Mouse (Mus musculus) c-Kit-positive CD71-positive TER-119-positive erythroid progenitor cells, embryonic 14.5 days (primary cell): ENCODE measurements around the gene Dapk3.

Source experiments
- DNase-seq: peaks from one replicate; pipeline ENCODE4 v3.0.0-alpha.2; 2013; ENCODE audit warnings: low spot score

Dapk3 gene

DNA sequence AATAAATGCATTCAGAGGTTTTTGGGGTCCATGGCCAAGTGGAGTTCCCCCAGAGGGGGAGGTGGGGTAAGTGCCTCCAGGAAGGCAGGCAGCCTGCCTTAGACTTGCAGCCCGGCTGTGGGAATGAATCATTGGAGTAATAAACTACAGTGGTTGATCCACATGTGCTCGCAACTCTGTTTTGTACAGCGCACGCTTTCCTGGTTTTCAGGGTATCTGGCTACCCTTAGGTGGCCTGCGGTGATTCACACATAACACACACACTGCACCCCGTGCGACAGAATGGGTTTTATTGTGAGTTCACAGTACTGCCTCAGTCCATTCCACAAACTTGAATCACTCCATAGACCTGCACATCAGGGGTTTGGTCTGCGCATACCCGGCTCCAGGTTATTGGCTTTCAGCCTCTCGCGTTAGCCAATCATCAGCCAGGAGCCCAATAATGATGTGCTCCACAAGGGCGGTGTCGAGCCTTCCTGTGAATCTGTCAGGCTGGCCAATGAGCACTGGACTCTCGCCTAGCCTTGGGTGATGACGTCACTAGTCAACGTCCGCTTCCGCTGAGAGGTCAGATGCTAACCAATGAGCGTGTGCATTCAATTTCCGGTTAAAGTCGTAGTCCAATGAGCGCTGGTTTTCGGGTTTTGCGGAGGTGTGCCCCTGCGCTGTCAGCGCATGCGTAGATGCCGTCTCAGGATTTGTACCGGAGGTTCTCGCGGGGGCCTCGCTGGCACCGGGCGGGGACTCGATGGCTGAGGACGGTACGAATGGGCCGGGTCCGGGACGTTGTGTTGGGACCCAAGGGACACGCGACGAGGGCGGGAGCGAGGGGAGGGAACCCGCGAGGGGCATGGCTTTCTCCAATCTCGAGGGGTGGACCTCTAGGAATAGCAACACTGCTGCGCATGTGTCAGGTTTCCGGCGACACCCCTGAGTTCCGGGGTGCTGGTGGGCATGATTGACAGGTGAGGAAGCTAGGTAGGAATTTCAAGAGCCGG is at the start of gene Dapk3:
Gene Dapk3, plus strand, starts transcription at position 670 of the 998 bp plus-strand sequence.
- peak; percentile 99 for DNase-seq

DNA sequence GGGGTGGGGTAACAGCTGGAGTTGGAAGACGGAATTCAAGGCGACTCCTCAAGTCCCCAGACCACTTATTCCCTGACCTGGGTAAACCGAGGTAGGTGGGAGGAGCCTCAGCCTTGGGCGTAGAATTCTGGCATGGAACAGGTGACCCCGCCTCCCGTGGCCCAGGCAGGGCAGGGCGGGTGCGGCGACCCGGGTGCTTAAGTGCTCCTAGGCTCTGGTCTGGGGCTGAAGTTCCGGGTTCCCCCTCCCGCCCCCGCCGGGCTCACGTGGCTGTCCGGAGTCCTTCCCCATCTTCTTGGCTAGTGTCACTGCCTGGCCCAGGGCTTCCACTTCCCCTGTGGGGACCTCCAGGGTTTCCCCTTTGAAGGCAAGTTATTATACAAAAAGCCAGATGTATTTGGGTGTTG is 48.6 kb upstream of the Dapk3 start:
- DNase-seq: peak; percentile 73

DNA sequence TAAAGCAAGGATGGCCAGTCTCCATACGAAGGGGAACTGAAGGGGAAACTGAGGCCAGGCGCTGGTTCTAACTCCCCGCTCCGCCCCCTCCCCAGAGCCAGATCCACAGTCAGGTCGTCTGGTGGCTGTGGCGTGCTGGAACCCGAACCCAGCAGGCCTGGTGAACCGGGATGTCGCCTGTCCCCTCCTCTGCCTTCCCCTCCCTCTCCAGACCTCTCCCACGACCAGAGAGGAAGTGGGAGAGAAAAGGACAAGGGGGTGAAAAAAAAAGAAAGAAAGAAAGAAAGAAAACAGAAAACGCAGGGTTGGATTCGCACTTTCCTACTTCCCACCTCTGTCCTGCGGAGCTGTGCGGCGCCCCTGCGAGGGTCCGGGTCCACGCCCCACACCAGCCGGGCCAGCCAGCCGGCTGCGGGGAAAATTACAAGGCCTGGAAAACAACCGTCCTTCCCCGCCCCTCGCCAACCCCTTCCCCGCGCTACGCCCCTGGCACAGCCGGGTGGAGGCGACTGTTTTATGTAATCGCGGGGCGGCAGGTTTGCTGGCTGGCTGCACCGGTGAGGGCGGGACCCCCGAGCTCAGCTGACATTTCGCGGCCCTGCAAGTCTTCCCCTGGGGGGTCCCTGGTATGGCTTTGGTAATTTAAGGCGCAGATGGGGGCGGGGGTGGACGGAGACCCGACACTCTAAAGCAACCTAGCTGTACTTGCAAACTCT is 47.7 kb upstream of the Dapk3 start, which contains the start of gene Zbtb7a:
Gene Zbtb7a, plus strand, starts transcription at position 255 of the 716 bp plus-strand sequence.
- peak; percentile 62 for DNase-seq

DNA sequence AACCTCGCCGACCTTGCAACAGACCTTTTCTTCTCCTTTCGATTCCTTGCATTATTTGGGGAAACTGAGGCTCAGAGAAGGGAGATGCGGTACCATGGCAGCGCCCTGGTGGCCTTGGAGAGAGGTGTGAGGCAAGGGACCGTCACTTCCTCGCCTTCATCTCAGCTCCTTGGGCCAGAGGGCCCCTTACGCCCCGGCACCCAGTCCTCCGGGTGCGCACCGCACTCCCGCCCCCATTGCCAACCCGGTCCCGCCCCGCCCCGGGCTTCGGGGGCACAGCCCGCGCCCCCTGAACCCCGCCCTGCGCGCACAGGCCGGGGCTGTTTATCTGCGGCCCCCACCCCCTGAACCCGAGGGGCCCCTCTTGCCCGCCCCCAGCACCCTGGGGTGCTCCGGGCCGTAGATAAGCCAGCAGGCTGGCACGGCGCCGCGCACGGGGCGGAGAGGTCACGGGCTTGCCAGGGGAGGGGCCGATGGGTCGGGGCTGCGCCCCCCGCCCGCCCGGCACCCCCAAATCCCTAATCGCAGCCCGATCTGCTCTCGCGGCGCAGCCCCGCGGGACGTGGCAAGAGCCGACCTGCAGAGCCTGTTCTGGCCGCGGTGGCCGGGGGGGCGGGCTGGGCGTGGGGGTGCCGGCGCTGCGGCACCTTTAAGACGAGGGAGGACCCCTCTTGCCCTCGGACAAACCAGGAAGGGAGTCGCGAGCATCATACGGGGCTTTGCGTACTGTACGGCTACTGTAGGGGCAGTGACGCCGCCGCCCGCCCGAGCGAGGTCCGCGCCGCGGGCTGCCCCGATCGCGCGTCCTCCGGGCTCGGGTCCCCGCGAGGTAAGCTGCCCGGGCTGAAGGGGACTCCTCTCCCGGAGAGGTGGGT is 46.7 kb upstream of the Dapk3 start:
- DNase-seq: peak; percentile 85

DNA sequence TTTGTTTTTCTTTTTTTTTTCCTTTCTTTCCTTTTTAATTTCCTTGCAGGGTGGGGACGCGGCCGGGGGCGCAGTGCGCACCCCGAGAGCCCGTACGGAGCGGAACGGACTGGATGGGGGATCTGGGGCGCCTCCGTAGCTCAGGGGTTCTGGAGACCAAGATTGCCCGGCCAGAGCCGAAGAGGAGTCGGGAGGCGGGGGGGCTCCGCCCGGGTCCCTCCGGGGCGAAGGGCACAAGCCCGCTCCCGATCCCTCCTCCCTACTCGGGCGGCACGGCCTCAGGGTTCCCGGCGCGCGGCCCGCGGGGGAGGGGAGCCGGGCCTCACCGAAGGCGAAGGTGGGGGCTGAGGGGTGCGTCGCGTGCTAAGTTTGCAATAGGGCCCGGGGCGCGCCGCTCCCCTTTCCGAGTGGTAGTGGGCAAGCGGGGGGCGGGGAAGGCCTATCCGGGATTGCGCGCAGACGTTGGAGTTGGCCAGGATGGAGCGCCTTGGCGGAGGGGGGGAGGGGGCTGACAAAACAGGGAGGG is 46.0 kb upstream of the Dapk3 start:
- peak; percentile 72 for DNase-seq

DNA sequence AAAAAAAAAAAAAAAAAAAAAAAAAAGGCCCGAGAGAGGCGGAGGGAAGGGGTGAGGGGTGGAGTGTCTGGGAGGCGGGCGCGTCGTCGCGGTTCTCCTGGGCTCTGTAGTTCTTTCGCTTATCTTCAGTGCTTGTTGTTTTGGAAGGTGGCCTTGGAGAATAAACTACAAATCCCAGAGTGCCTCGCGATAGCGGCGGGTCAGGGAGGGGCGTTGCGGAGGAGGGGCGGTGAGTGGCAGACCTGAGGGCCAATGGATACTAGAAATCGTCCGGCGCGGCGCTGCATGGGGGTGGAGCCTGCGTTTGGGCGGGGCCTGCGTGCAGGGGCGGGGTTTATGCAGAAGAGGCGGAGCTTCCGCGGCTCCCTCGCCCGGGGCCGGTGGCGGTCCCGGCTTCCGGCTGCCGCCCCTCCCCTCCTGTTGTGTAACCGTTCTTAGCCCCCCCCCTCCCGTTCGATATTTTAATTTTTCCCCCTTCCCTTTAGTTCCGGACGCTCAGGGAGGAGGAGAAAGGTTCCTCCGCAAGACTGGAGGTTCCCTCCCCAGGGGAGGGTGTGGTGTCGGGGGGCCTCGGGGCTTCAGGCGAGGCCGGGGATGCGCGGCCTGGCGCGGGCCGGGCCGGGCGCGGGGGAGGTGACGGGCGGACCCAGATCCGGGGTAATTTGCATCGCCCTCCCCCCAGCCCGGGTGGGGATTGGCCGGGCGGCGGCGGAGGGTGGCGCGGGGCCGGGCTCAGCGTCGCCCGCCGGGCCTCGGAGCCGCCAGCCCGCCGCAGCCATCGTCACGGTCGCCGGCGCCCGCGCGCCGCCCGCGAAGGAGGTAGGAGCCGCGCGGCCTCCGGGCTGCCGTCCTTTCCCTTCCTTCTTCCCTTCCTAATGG is 45.3 kb upstream of the Dapk3 start:
- peak; percentile 99 for DNase-seq

DNA sequence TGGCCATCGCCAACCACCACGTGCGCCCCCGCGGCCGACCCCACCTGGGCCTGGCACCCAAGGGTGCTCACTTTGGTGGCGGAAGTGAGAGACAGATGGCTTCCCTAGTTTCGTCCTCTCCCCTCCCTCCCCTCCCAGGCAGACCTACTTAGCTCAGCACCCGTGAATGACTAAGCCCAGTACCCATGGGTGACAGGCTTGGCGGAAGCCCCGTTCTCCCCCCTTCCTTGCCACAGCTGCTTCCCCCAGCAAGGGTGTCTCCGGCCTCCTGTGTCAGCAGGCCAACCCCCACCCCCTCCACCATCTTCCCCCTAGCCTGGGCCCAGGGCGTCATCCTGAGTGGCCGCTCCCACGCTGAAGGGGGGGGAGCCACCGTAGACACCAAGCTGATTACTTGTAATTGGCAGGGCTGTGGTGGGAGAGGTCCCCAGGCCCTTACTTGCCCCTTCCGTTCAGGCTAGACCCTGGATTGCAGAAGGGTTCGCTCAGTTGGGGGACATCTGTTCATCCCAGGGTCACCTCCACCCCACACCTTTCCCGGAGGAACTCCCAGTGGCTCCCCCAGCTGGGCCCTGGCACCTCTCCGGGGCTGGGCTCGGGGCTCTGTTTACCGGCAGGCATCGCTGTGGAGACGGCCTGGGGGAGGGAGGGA is 44.5 kb upstream of the Dapk3 start:
- DNase-seq: no peak

DNA sequence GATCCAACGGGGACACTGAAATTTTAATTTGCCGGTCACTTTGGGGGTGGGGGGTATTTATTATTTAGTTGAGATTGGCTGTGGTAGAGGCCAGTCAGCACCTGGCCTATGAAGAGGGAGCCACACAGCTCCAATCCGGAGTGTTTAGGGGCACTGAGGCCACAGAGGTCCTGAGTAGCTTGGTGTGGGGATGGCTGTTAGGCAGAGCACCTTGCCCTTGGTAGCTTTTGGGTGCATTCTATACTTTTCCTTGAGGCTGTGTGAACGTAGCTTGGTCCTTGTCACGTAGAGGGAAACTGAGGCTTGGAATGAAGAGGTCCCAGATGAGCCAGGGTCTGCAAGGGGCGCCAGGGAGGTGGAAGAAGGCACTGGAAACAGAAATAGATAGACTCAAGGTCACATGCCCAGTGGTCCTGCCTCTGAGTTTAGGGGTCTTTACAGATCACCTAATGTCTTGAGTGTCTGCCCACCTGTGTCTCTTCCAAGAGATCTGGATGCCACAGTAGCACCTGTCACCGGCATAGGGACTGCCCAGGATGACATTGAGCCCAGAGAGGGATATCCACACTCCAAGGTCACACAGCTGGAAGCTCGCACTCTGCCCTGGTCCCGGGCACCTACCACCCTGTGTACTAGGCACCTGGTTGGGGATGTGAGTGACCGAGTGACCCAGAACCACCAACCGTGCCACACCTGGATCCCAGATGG is 43.8 kb upstream of the Dapk3 start:
- no peak for DNase-seq

DNA sequence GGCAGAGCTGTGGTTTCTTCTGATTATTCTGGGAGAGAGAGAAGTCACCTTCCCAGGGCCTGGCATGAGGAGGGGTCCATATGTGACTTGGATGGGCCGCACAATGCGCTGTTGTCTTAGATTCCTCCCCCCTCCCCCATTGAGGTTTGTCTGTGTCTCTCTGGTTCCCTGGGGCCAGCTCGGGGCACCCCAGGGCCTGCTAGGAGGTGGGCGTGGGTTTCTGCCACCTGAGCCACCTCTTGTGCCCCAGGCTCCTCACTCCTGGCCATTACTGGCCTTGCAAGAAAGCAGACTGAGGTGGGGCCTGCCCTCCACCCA is 43.3 kb upstream of the Dapk3 start:
- DNase-seq: no peak

DNA sequence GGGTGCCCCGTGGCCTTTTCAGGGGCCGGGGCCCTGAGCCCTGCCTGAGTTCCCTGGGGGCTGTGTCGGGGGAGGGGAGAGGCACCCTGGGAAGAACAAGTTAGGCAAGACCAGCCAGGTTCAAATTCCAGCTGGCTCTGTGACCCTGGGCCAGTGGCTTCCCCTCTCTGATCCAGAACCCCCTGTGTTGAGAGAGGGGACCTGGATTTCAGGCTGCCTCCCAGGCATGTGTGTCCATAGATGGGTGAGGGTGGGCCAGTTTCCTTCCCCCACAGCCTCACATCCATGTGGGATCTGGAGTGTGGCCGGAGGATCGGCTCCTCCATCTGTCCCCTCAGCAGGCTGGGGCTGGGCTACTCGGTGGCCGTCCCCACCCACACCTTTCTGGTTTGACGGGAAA is 42.8 kb upstream of the Dapk3 start:
- no peak for DNase-seq

DNA sequence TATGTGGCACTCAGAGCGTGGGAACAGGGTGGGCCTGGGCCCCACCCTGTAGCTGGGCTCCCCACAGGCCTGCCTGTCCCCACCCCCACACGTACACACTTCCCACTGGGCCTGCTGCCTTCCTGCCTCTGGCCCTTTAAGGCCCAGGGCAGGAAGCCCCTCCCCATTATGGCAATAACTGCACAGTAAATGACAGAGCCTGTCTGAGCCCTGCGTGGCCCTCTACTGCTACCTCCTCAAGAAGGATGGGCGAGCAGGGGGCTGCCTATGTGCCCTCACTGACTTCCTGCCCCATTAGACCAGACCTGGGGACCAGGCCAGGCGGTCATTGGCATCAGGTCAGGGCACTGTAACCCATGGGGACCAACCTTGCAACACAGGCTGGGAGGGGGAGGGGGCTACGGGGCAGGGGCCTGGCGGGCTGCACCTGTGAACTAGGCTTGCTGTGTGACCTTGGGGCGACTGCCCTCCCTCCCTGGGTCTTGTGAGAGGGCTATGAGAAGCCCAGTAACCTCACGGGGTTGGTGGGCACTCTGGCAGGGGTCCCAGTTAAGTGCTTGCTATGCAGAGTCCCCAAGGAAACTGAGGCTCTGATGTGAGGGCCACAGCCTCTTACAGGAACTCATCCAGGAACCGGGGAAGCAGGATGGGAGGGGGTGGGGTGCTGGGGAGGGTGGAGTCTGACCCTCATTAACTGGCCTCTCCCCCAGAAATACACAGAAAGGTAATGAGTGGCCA is 41.9 kb upstream of the Dapk3 start:
- DNase-seq: no peak

DNA sequence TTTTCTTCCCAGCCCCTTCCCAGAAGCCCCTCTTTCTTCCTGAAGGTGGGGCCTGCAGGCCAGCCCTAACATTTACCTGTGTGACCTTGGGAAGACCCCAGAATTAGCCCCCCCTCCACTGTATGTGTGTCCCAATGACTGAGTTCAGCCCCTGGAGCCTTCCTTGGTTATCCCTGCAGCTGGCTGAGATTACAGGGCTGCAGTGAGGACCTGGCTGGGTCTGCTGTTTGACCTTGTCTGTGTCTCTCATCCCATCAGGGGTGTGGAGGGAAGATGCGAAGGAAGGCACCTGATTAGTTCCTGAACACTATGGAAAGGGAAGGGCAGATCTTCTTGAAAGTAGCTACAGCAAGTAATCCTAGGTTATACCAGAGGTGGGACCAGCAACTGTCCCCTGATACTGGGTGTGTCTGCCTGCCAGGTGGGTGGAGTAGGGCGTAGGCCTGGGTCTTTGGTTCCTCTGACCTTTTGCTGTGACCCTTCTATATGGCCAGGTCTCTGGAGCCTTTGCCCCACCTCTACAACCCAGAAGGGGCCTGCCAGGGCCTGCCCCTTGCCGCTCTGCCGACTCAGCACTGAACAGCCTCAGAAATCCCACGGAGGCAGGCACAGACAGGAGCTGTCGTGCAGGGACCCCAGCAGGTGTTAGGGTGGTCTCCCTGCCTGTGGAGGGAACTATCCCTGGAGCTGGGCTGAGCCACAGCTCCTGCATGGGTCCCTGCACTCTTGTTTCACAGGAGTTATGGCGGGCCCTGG is 41.2 kb upstream of the Dapk3 start:
- no peak for DNase-seq

DNA sequence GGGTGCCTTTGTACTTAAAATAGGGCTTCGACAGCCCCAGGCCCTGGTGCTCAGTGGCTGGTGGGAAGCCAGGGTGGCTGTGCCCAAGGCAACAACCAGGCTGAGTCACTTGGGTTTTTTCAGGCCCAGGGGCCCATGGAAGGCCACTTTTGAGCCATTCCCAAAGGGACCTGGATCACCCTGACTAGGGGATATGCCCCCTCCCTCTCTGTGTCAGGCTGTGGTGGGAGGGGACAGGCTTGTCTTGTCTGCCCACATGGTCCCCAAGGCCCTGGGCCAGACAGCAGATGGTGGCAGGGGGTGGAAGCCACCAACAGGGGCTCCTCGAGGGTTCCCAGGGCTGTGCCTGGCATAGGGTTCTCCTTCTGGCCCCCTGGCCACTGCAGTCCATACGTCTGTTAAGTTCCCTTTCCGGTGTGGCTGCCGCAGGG is 40.2 kb upstream of the Dapk3 start:
- DNase-seq: no peak

DNA sequence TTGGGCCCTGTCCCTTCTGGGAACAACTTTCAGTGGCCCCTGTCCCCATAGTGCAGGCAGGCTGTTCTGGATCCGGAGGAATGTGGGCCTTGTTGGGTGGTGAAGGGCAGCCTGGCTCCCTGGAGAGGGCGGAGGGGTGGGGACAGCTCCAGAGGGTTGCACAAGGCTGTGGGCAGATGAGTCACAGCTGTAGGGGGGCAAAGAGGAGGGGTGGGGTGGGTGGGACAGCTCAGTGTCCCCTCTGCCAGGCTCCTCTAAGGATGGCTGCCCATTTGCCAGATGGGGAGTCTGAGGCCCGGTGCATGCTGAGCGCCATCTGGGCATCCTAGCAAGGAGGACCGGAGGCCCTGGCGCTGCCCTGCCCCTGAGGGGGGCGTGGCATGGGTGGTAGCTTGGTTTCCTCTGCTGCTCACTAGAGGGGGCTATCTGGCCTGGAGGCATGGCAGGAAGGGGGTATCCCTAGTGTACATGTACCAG is 39.6 kb upstream of the Dapk3 start:
- DNase-seq: no peak

DNA sequence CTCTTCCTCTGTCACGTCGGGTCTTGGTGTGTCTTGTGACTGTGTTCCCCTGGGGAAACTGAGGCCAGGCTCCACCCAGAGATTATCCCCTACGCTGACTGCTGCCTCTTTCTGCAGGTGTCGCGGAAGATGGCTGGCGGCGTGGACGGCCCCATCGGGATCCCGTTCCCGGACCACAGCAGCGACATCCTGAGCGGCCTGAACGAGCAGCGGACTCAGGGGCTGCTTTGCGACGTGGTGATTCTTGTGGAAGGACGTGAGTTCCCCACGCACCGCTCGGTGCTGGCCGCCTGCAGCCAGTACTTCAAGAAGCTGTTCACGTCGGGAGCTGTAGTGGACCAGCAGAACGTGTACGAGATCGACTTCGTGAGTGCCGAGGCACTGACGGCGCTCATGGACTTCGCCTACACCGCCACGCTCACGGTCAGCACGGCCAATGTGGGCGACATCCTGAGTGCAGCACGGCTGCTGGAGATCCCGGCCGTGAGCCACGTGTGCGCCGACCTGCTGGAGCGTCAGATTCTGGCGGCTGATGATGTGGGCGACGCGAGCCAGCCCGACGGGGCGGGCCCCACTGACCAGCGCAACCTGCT is 38.9 kb upstream of the Dapk3 start:
- DNase-seq: no peak

DNA sequence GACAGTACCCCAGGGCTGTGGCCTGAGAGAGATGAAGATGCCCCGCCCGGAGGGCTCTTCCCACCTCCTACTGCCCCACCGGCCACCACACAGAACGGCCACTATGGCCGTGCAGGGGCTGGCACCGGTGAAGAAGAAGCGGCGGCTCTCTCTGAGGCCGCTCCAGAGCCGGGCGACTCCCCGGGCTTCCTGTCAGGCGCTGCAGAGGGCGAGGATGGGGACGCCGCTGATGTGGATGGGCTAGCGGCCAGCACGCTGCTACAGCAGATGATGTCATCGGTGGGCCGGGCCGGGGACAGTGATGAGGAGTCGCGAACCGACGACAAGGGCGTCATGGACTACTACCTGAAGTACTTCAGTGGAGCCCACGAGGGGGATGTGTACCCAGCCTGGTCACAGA is 38.1 kb upstream of the Dapk3 start:
- DNase-seq: no peak

DNA sequence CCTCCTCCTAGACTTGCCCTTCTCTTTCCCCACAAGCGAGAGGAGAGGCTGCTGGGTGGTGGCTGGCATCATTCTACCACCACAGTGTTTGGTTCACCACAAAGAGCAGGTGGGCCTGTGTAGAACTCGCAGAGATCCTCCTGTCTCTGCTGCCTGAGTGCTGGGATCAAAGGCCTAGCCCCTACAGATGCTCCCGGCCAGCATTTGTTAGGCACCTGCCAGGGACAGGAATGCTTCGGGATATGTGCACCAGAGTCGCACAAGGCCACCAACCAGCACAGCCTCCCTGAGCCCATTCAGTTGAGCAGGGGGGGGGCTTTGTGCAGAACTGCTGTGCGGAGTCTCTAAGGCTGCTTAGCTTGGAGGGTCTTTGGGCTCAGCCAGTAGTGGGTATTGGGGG is 37.5 kb upstream of the Dapk3 start:
- DNase-seq: no peak

DNA sequence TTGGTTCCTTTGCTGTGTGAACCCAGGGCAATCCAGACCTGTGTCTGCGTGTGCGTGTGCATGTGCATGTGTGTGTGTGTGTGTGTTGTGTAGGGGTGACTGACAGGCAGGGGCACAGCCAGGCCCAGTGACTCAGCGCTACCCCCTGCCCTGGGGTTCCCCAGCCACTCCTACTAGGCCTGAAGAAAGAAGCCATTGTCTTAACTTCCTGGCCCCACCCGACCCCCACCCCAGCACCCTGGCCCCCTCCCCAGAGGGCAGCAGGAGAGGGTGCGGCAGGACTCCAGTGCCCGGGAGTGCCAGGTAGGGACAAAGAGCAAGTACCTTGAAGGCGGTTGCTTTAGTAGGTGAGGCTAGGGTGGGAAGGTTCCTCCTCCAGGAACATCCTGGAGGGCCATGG is 37.0 kb upstream of the Dapk3 start:
- no peak for DNase-seq
